Mouse (Mus musculus) cortical plate, adult 2 months (tissue): ENCODE measurements around the gene Ntn1. TPM values are rescaled to one million over a fixed set of nuclear protein-coding genes. Genes with fewer than 3 reads are reported as not detected.

Experiments
- H3K27ac ChIP-seq: fragments of 200-500 bp; 2 replicates; pipeline ENCODE4 v1.5.1; 2012; ENCODE audit warnings: low read length, control low read depth, inconsistent platforms; ENCODE audit not compliant: insufficient read depth
- H3K4me1 ChIP-seq: fragments of 200-500 bp; 2 replicates; pipeline ENCODE4 v1.6.1; 2011; ENCODE audit warnings: low read length; ENCODE audit not compliant: control insufficient read depth, insufficient read depth
- H3K4me3 ChIP-seq: fragments of 200-500 bp; 2 replicates; pipeline ENCODE4 v1.5.1; 2011; ENCODE audit warnings: mild to moderate bottlenecking, low read length, control low read depth; ENCODE audit not compliant: insufficient read depth
- CTCF ChIP-seq: fragments of 200-500 bp; IDR thresholded peaks from 2 replicates; pipeline ENCODE4 v1.5.1; 2011; ENCODE audit warnings: mild to moderate bottlenecking, control low read depth, low read length; ENCODE audit not compliant: insufficient read depth; ENCODE audit errors: extremely low read depth
- POLR2A ChIP-seq: fragments of 200-500 bp; IDR thresholded peaks from 2 replicates; pipeline ENCODE4 v1.6.1; 2011; ENCODE audit warnings: mild to moderate bottlenecking, low read length, control low read depth; ENCODE audit not compliant: insufficient read depth; ENCODE audit errors: extremely low read depth
- polyA plus RNA-seq: library from polyadenylated mRNA; depleted of rRNA; stranded (reverse); fragments of >200 nt; gene quantifications from 2 replicates; pipeline ENCODE4 v1.2.3, GENCODE M21; 2012

Ntn1 gene
- polyA plus RNA-seq, 1 experiment = 5.0 TPM

DNA sequence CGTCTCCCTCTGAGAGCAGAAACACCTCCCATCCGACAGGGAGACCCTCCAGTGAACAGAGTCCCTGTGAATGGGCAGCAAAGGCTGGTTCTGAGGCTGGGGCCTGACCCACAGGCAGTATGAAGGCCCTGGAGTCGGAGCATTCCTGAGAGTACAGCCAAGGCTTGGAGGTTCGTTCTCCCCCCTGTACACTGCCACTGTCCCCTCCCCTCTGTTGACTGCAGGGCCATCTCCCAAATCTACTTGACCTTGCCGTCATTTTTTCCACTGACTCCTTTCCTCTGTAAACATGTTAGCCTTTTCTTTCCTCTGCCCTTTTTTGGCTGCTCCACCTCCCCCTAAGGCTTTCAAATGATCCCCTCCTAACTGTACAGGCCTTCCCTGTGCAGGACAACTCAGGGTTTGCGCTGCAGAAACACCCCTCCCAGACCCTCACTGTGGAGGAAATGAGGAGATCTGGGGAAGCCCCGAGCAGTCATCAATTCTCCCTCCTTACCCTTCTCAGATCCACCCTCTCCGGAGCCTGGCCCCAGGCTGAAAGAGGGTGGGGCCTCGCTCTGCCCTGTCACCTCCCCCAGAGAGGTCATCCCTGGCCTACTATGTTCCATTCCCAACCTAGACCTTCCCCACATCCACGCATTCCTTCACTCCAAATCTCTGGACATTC, 114.3 kb downstream of the Ntn1 start:
- Histone ChIP-seq H3K4me1 (no peaks in the 10 kb centered on the region), H3K4me3 (no peak overlapping the region), H3K27ac (0 out of 2 replicates have a peak overlapping the region, but pooled peaks have one; percentile 20)
- TF ChIP-seq POLR2A = no peak
- TF ChIP-seq CTCF = no peak

GRCm38 (mm10) chr11:68285754-68286141, 114.9 kb downstream of the Ntn1 start:
- 0 out of 2 replicates have a peak overlapping the region, but pooled peaks have one; percentile 20 for H3K27ac ChIP-seq
- no peaks in the 10 kb centered on the region for H3K4me1 ChIP-seq
- H3K4me3 ChIP-seq = no peak overlapping the region
- no peak for TF ChIP-seq CTCF
- TF ChIP-seq POLR2A = no peak

GRCm38 (mm10) chr11:68280001-68280510, 120.6 kb downstream of the Ntn1 start:
- TF ChIP-seq CTCF = no peak
- no peak for TF ChIP-seq POLR2A
- Histone ChIP-seq H3K27ac (no peak overlapping the region), H3K4me3 (no peak overlapping the region), H3K4me1 (no peaks in the 10 kb centered on the region)

DNA sequence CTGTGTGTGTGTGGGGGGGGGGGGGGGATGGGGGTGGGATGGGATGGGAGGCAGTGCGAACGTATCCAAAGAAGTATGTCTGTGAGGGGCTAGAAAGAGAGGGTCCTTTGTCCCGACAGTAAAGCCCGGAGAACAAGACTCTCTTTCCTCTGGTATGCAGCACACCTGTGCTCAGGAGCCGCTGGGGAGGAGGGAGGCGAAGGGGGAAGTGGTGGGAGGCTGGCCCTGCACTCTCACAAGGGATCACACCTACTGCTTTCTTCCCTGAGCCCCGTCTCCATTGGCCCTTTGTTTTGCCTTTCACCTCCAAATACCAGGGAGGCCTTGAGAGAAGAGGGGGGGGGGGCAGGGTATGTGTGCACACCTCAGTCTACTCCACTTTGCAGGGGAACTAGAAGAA, 123.7 kb downstream of the Ntn1 start:
- no peaks in the 10 kb centered on the region for H3K4me1 ChIP-seq
- H3K4me3 ChIP-seq = no peak overlapping the region
- TF ChIP-seq POLR2A (no peak), CTCF (no peak)
- H3K27ac ChIP-seq = no peak overlapping the region

DNA sequence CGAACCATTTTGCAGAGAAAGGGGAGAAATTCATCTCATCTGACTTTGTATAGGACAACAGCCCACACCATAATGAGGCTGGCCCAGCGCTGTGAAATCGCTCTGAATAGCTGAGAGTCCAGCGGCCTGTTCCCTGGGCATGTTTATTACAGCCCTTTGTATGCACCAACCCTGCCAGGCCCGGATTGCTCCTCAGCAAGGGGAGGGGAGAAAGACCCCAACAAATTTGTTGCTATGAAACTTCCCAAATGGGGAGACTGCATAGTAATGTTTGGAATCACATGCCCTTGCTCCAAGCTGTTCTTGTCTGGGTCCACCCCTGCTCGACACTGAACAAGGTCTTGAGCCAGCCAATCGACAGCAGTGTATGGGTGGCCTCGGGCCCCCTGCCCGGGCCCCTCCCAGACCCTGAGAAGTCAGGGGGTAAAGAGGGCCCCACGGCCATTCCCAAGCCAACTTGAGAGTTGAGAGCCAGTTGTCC, 126.3 kb downstream of the Ntn1 start:
- Histone ChIP-seq H3K4me1 (no peaks in the 10 kb centered on the region), H3K4me3 (no peak overlapping the region), H3K27ac (no peak overlapping the region)
- TF ChIP-seq CTCF = no peak
- TF ChIP-seq POLR2A = no peak

DNA sequence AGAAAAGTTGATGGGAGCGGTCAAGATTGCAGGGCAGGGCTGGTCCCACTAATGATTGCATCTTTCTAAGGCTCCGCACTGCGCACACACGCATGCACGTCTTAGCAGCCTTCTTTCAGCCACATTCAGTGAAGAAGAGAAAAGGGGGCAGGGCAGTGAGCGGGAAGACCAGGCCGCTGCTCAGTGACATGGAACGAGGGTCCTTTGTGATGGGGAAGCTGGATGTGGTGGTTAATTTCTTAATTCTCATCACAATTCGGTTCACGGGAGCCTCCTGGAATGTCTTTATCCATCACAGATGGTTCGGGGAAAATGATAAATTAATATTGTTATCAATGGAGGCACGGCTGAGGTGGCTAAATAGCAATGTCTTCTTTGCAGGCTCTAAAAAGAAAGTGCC, 126.8 kb downstream of the Ntn1 start:
- TF ChIP-seq POLR2A = no peak
- no peak for TF ChIP-seq CTCF
- Histone ChIP-seq H3K4me3 (no peak overlapping the region), H3K4me1 (no peaks in the 10 kb centered on the region), H3K27ac (no peak overlapping the region)

DNA sequence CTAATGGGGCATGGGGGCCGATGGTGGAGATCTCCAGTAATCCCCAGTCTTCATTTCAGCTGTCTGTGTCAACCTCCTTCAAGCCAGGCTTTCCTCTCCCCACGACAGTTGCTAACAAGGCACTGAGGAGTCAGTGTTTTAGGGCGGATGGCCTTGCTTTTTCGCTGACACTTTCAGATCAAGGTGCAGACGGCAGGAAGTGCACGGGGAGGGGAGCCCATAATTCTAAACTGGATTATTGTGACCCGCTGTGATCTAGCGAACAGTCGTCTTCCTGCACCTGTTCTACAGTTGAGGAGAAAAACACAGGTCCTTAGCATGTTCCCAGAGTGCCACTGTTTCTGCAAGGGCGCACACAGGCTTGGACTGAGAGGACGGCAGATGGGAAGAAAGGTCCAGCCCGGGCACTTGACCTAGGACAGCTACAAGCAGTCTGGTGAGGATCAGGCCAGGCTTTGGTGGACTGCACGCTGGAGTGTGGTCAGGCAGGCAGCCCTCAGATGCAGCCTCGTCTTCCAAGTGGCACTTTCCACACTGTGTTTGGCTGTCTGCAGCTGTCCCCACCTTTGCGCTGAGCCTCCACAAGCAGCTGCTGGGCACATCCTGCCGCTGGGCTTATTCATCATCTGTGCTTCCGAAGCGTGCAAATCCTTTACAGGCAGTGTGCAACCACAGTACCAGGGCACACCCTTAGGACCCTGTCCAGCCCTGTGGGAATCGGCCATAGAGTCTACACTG, 129.7 kb downstream of the Ntn1 start:
- Histone ChIP-seq H3K4me1 (no peaks in the 10 kb centered on the region), H3K27ac (no peak overlapping the region), H3K4me3 (no peak overlapping the region)
- no peak for TF ChIP-seq CTCF
- no peak for TF ChIP-seq POLR2A

GRCm38 (mm10) chr11:68264276-68264675, 136.3 kb downstream of the Ntn1 start:
- no peak overlapping the region for H3K4me3 ChIP-seq
- TF ChIP-seq POLR2A (no peak), CTCF (no peak)
- H3K4me1 ChIP-seq = no peaks in the 10 kb centered on the region
- no peak overlapping the region for H3K27ac ChIP-seq

DNA sequence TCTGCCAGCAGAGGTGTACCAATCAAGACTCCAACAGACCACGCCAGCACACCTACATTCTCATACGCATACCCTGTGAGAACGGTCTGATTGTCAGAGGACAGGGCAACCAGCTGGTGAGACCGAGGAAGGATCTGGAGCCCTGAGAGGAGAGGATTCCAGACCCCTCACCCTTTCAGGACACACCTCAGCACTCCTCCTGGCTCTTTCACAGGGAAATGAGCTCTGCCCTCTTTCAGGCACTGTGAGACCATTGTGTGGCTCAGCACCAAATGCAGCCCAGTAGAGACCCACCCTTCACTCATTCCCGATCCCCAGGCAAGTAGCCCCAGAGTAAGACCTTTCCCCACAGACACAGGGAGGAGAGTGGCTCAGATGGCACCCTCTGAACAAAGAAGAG, 137.5 kb downstream of the Ntn1 start:
- no peak overlapping the region for H3K4me3 ChIP-seq
- TF ChIP-seq CTCF (no peak), POLR2A (no peak)
- H3K27ac ChIP-seq = no peak overlapping the region
- no peaks in the 10 kb centered on the region for H3K4me1 ChIP-seq
